Mouse (Mus musculus) forebrain, embryonic 16.5 days (tissue): ENCODE measurements around the gene Hist2h2aa1. TPM values are rescaled to one million over a fixed set of nuclear protein-coding genes. Genes with fewer than 3 reads are reported as not detected.
"Not testable (repeated sequence)": the region's sequence is repeated elsewhere in the genome, so short reads cannot be mapped to it uniquely, and the experiment has no call there.

ENCODE experiments used
- ATAC-seq: fragments of 200-750 bp; cut with Nextera tagmentation; 2 replicates; pipeline ENCODE4 v1.8.0; 2017; ENCODE audit warnings: mild to moderate bottlenecking, moderate library complexity
- H3K27ac ChIP-seq: fragments of 300-500 bp; sonication (generic); 2 replicates; pipeline ENCODE4 v1.5.1; 2014; ENCODE audit warnings: low read length, control low read depth
- H3K27me3 ChIP-seq: fragments of 300-500 bp; sonication (generic); replicated peaks from 2 replicates; pipeline ENCODE4 v1.6.1; 2014; ENCODE audit warnings: low read length; ENCODE audit not compliant: control insufficient read depth, insufficient read depth
- H3K36me3 ChIP-seq: fragments of 300-500 bp; sonication (generic); 2 replicates; pipeline ENCODE4 v1.6.1; 2014; ENCODE audit not compliant: control insufficient read depth, insufficient read depth
- H3K4me1 ChIP-seq: fragments of 300-500 bp; sonication (generic); replicated peaks from 2 replicates; pipeline ENCODE4 v1.6.1; 2014; ENCODE audit warnings: low read length; ENCODE audit not compliant: control insufficient read depth, insufficient read depth
- H3K4me2 ChIP-seq: fragments of 300-500 bp; sonication (generic); 2 replicates; pipeline ENCODE4 v1.6.1; 2014; ENCODE audit warnings: mild to moderate bottlenecking, low read length, control low read depth
- H3K4me3 ChIP-seq: fragments of 300-500 bp; sonication (generic); replicated peaks from 2 replicates; pipeline ENCODE4 v1.5.1; 2014; ENCODE audit warnings: mild to moderate bottlenecking, low read length, control low read depth
- H3K9ac ChIP-seq: fragments of 300-500 bp; sonication (generic); replicated peaks from 2 replicates; pipeline ENCODE4 v1.6.1; 2014; ENCODE audit warnings: low read depth, low read length, control low read depth
- H3K9me3 ChIP-seq: fragments of 300-500 bp; sonication (generic); 2 replicates; pipeline ENCODE4 v1.6.1; 2016; ENCODE audit warnings: low read length; ENCODE audit not compliant: control insufficient read depth
- WGBS: fragments of 180-500 bp; shearing (Covaris S2); extraction: QIAGEN DNeasy Blood & Tissue Kit; methylation state at CpG from one replicate; pipeline ENCODE4 v1.1.7; 2014; 5-methylcytosine and 5-hydroxymethylcytosine counted together
- polyA plus RNA-seq: library from polyadenylated mRNA; unstranded; fragments of >200 nt; fragmentation: Nextera tagmentation; extraction: Ambion mirVana; gene quantifications from 2 replicates; pipeline ENCODE4 v1.2.1, GENCODE M21; 2015

Hist2h2aa1 gene
- polyA plus RNA-seq, 1 experiment from 2014 or later, result 26.5 TPM

GRCm38 (mm10) chr3:96268051-96268775 lies 22.9 kb downstream of the Hist2h2aa1 start, which contains the start of gene Hist2h3b:
Gene Hist2h3b, plus strand, starts transcription at chr3:96268654.
- ATAC-seq, result peak; percentile 63
- 12% methylated on average over 30 of the region's 30 CpGs for WGBS
- H3K9ac ChIP-seq, result peak within 1 kb of the TSS; percentile 60
- no peaks in the 10 kb centered on the region for H3K36me3 ChIP-seq
- peak within 1 kb of the TSS; percentile 88 for H3K4me2 ChIP-seq
- H3K27me3 ChIP-seq, result no peaks in the 10 kb centered on the region
- peak within 1 kb of the TSS; percentile 61 for H3K4me3 ChIP-seq
- peaks cover 20% of the 10 kb centered on the region for H3K4me1 ChIP-seq
- peak within 1 kb of the TSS; percentile 99 for H3K27ac ChIP-seq
- no peaks in the 10 kb centered on the region for H3K9me3 ChIP-seq

- peak; percentile 18 for ATAC-seq
- 0% methylated on average over 11 of the region's 44 CpGs for WGBS
Observed at GRCm38 (mm10) chr3:96268776-96269378, 23.6 kb downstream of the Hist2h2aa1 start.

GRCm38 (mm10) chr3:96269511-96270474 lies 24.5 kb downstream of the Hist2h2aa1 start, which contains the start of gene Hist2h2bb:
Gene Hist2h2bb, plus strand, starts transcription at chr3:96269752.
- Histone ChIP-seq H3K27me3 (no peaks in the 10 kb centered on the region), H3K9me3 (no peaks in the 10 kb centered on the region), H3K27ac (peak within 1 kb of the TSS; percentile 99), H3K4me2 (peak within 1 kb of the TSS; percentile 88), H3K9ac (peak within 1 kb of the TSS; percentile 78), H3K4me3 (peak within 1 kb of the TSS; percentile 61), H3K36me3 (no peaks in the 10 kb centered on the region), H3K4me1 (peaks cover 10% of the 10 kb centered on the region)
- peak; percentile 96 for ATAC-seq
- under 1% methylated on average over 45 of the region's 45 CpGs for WGBS

More at GRCm38 (mm10) chr3:96268776-96269378, 23.6 kb downstream of the Hist2h2aa1 start:
- H3K27me3 ChIP-seq, H3K36me3 ChIP-seq, H3K9me3 ChIP-seq: not testable (repeated sequence)
- H3K27ac ChIP-seq, result peak overlapping the region; percentile 99
- peak overlapping the region; percentile 61 for H3K4me3 ChIP-seq
- peaks cover 18% of the 10 kb centered on the region for H3K4me1 ChIP-seq
- H3K4me2 ChIP-seq, result peak overlapping the region; percentile 75
- H3K9ac ChIP-seq, result peak overlapping the region; percentile 60

GRCm38 (mm10) chr3:96273591-96274465 lies 28.5 kb downstream of the Hist2h2aa1 start:
- Histone ChIP-seq H3K9ac (no peak overlapping the region), H3K9me3 (no peaks in the 10 kb centered on the region), H3K4me2 (no peak overlapping the region), H3K4me1 (peaks cover 11% of the 10 kb centered on the region), H3K27me3 (no peaks in the 10 kb centered on the region), H3K27ac (no peak overlapping the region), H3K36me3 (no peaks in the 10 kb centered on the region), H3K4me3 (no peak overlapping the region)
- WGBS, result 91% methylated on average over 17 of the region's 17 CpGs
- no peak for ATAC-seq

GRCm38 (mm10) chr3:96277428-96277799 lies 32.1 kb downstream of the Hist2h2aa1 start:
- no peaks in the 10 kb centered on the region for H3K9me3 ChIP-seq
- ATAC-seq, result no peak
- no peaks in the 10 kb centered on the region for H3K27me3 ChIP-seq
- 20% methylated on average over 8 of the region's 8 CpGs for WGBS
- peak overlapping the region; percentile 69 for H3K9ac ChIP-seq
- H3K27ac ChIP-seq, result no peak overlapping the region
- no peaks in the 10 kb centered on the region for H3K36me3 ChIP-seq
- peaks cover 8% of the 10 kb centered on the region for H3K4me1 ChIP-seq
- peak overlapping the region; percentile 60 for H3K4me2 ChIP-seq
- peak overlapping the region; percentile 61 for H3K4me3 ChIP-seq

GRCm38 (mm10) chr3:96277800-96278624 lies 32.7 kb downstream of the Hist2h2aa1 start:
- H3K9ac ChIP-seq, result peak overlapping the region; percentile 69

GRCm38 (mm10) chr3:96280660-96281059 lies 35.4 kb downstream of the Hist2h2aa1 start:
- Histone ChIP-seq H3K4me1 (peaks cover 8% of the 10 kb centered on the region), H3K9ac (no peak overlapping the region), H3K36me3 (no peaks in the 10 kb centered on the region), H3K27ac (no peak overlapping the region), H3K4me2 (no peak overlapping the region), H3K4me3 (no peak overlapping the region), H3K9me3 (no peaks in the 10 kb centered on the region), H3K27me3 (peaks cover 9% of the 10 kb centered on the region; the same call in 1 of the 2 replicates)
- WGBS, result 45% methylated on average over 6 of the region's 6 CpGs
- no peak for ATAC-seq

More at GRCm38 (mm10) chr3:96277800-96278624, 32.7 kb downstream of the Hist2h2aa1 start:
- Histone ChIP-seq H3K27ac (peak overlapping the region; percentile 90), H3K4me3 (peak overlapping the region; percentile 61), H3K27me3 (no peaks in the 10 kb centered on the region), H3K4me2 (peak overlapping the region; percentile 60), H3K9me3 (no peaks in the 10 kb centered on the region), H3K36me3 (no peaks in the 10 kb centered on the region), H3K4me1 (peaks cover 8% of the 10 kb centered on the region)
- under 1% methylated on average over 49 of the region's 49 CpGs for WGBS
- ATAC-seq, result peak; percentile 98

- ATAC-seq, result no peak
- Histone ChIP-seq H3K9ac (no peak overlapping the region), H3K9me3 (no peaks in the 10 kb centered on the region), H3K4me2 (no peak overlapping the region), H3K36me3 (no peaks in the 10 kb centered on the region), H3K27ac (no peak overlapping the region), H3K4me3 (no peak overlapping the region), H3K27me3 (peaks cover 12% of the 10 kb centered on the region; the same call in 1 of the 2 replicates), H3K4me1 (no peaks in the 10 kb centered on the region)
- 27% methylated on average over 4 of the region's 4 CpGs for WGBS
Observed at GRCm38 (mm10) chr3:96284457-96284856, 39.2 kb downstream of the Hist2h2aa1 start.
